Mouse (Mus musculus) limb, embryonic 14.5 days (tissue): ENCODE measurements around the gene Asb1. TPM values are rescaled to one million over a fixed set of nuclear protein-coding genes. Genes with fewer than 3 reads are reported as not detected.
A peak's percentile ranks its signal among the peaks of the same experiment; 100 is the strongest.

Experiments
- ATAC-seq: fragments of 200-750 bp; cut with Nextera tagmentation; 2 replicates; pipeline ENCODE4 v1.8.0; 2017; ENCODE audit warnings: low read depth, moderate number of reproducible peaks, moderate TSS enrichment; ENCODE audit not compliant: low FRiP score
- DNase-seq: peaks from one replicate; pipeline ENCODE4 v3.0.0-alpha.2; 2015; ENCODE audit warnings: low spot score
- H3K27ac ChIP-seq: fragments of 300-500 bp; sonication (generic); replicated peaks from 2 replicates; pipeline ENCODE4 v1.5.1; 2014; ENCODE audit warnings: low read depth, mild to moderate bottlenecking, low read length, moderate library complexity, mixed read lengths
- H3K27me3 ChIP-seq: fragments of 300-500 bp; sonication (generic); 2 replicates; pipeline ENCODE4 v1.6.1; 2014; ENCODE audit warnings: low read length, mixed read lengths; ENCODE audit not compliant: control insufficient read depth, insufficient read depth
- H3K36me3 ChIP-seq: fragments of 300-500 bp; sonication (generic); 2 replicates; pipeline ENCODE4 v1.6.1; 2014; ENCODE audit warnings: mild to moderate bottlenecking, low read length, moderate library complexity, mixed read lengths; ENCODE audit not compliant: control insufficient read depth, insufficient read depth
- H3K4me1 ChIP-seq: fragments of 300-500 bp; sonication (generic); 2 replicates; pipeline ENCODE4 v1.6.1; 2014; ENCODE audit warnings: antibody characterized with exemption, low read length, mixed read lengths; ENCODE audit not compliant: control insufficient read depth, insufficient read depth
- H3K4me2 ChIP-seq: fragments of 300-500 bp; sonication (generic); replicated peaks from 2 replicates; pipeline ENCODE4 v1.6.1; 2014; ENCODE audit warnings: low read depth, mild to moderate bottlenecking, low read length, moderate library complexity; ENCODE audit not compliant: severe bottlenecking
- H3K4me3 ChIP-seq: fragments of 300-500 bp; sonication (generic); replicated peaks from 2 replicates; pipeline ENCODE4 v1.5.1; 2014; ENCODE audit warnings: low read length
- H3K9ac ChIP-seq: fragments of 300-500 bp; sonication (generic); 2 replicates; pipeline ENCODE4 v1.6.1; 2014; ENCODE audit warnings: mild to moderate bottlenecking, low read depth, low read length, moderate library complexity; ENCODE audit not compliant: severe bottlenecking
- H3K9me3 ChIP-seq: fragments of 300-500 bp; sonication (generic); 2 replicates; pipeline ENCODE4 v1.6.1; 2016; ENCODE audit warnings: low read length; ENCODE audit not compliant: control insufficient read depth
- POLR2A ChIP-seq: fragments of 200-500 bp; IDR thresholded peaks from 2 replicates; pipeline ENCODE4 v1.8.0; 2012; ENCODE audit warnings: inconsistent platforms, mild to moderate bottlenecking, moderate library complexity, borderline replicate concordance; ENCODE audit not compliant: insufficient read depth, insufficient read length; ENCODE audit errors: extremely low read depth
- WGBS: fragments of 180-500 bp; shearing (Covaris S2); extraction: QIAGEN DNeasy Blood & Tissue Kit; methylation state at CpG from one replicate; pipeline ENCODE4 v1.1.7; 2014; 5-methylcytosine and 5-hydroxymethylcytosine counted together
- polyA plus RNA-seq, 2 experiments: library from polyadenylated mRNA; depleted of rRNA in 1 of 2; stranded (reverse) in 1 of 2; unstranded in 1 of 2; fragments of >200 nt; fragmentation: Nextera tagmentation in 1 of 2; extraction: Ambion mirVana in 1 of 2; gene quantifications; 2 replicates each; pipeline versions ENCODE4 v1.2.1 to v1.2.3; 2012 to 2014

Gene Asb1
- polyA plus RNA-seq, 2 experiments = 7.3 to 8.1 TPM

DNA sequence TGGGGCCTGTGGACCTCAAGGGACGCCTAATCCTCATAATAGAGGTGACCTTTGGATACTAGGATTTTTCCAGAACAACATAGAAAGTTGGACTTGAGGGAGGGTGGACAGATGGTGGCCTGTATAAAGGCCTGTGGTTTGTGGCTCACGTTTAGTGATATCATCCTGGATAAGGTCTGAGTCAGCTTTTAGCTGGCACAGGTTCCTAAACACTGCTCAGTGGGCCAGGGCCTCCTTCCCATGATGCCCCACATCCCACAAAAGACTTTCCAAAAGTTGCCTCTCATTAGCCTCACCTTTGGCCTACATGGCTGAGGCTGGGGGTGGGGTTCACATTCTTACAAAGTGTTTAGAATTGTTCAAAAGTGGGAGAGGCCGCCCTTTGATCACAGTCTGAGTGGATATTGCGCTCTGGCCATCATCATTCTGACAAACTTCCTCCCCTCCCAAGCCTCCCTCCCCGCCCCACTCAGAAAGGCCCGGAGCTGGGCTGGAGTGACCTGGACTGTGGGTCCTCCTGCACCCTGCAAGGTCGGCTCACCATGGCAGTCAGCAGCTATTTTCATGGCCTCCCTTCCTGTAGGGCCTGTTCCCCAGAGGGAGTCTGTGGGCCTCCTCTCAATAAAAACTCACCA is 37.7 kb downstream of the Asb1 start:
- H3K27me3 ChIP-seq = no peaks in the 10 kb centered on the region
- no peaks in the 10 kb centered on the region for H3K9me3 ChIP-seq
- WGBS = 70% methylated on average over 7 of the region's 7 CpGs
- peaks cover 9% of the 10 kb centered on the region for H3K4me1 ChIP-seq
- no peak overlapping the region for H3K27ac ChIP-seq
- no peak overlapping the region for H3K9ac ChIP-seq
- no peak for DNase-seq
- ATAC-seq = no peak
- H3K36me3 ChIP-seq = no peaks in the 10 kb centered on the region
- H3K4me2 ChIP-seq = no peak overlapping the region
- H3K4me3 ChIP-seq = no peak overlapping the region
- TF ChIP-seq POLR2A = no peak

- peaks cover 13% of the 10 kb centered on the region for H3K4me1 ChIP-seq
- no peak overlapping the region for H3K4me3 ChIP-seq
- H3K36me3 ChIP-seq = no peaks in the 10 kb centered on the region
- H3K27ac ChIP-seq = no peak overlapping the region
- DNase-seq (no peak), ATAC-seq (no peak)
- H3K4me2 ChIP-seq = no peak overlapping the region
- no peaks in the 10 kb centered on the region for H3K9me3 ChIP-seq
- no peak overlapping the region for H3K9ac ChIP-seq
- 89% methylated on average over 2 of the region's 2 CpGs for WGBS
- no peak for TF ChIP-seq POLR2A
- no peaks in the 10 kb centered on the region for H3K27me3 ChIP-seq
Measured at GRCm38 (mm10) chr1:91580503-91580902, 40.2 kb downstream of the Asb1 start.

DNA sequence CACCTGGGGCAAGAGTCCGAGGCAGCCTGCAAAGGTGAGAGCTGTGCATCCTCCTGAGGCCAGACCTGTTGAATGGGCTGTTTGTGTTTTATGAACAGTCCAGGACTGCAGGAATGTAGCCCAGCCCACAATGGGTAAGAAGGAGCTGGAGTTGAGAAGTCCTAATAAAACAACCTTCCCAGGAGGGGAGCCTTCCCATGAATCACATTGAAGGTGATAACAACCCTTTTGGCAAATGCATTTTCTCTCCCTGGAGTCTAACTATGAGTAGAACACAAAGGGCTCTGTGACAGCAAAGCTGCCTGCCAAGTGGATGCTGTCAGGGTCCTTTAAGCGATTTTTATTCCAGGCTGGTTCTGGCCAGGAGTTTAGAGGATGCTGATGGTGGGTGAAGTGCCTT is 40.9 kb downstream of the Asb1 start:
- WGBS = 48% methylated on average over 2 of the region's 2 CpGs
- Histone ChIP-seq H3K9ac (no peak overlapping the region), H3K4me1 (peaks cover 19% of the 10 kb centered on the region), H3K27ac (no peak overlapping the region), H3K4me3 (no peak overlapping the region), H3K4me2 (no peak overlapping the region), H3K27me3 (no peaks in the 10 kb centered on the region), H3K9me3 (no peaks in the 10 kb centered on the region), H3K36me3 (no peaks in the 10 kb centered on the region)
- TF ChIP-seq POLR2A = no peak
- ATAC-seq (no peak), DNase-seq (peak; percentile 33)

- Histone ChIP-seq H3K4me2 (no peak overlapping the region), H3K27me3 (no peaks in the 10 kb centered on the region), H3K36me3 (no peaks in the 10 kb centered on the region), H3K27ac (no peak overlapping the region), H3K9me3 (no peaks in the 10 kb centered on the region), H3K4me1 (peaks cover 21% of the 10 kb centered on the region), H3K4me3 (no peak overlapping the region), H3K9ac (no peak overlapping the region)
- peak; percentile 44; the same call in 1 of the 2 replicates for ATAC-seq
- TF ChIP-seq POLR2A = no peak
- 46% methylated on average over 16 of the region's 17 CpGs for WGBS
- DNase-seq = peak; percentile 28
Measured at GRCm38 (mm10) chr1:91584969-91585835, 44.9 kb downstream of the Asb1 start.

GRCm38 (mm10) chr1:91589738-91590137 is 49.4 kb downstream of the Asb1 start:
- Histone ChIP-seq H3K9ac (no peak overlapping the region), H3K4me2 (no peak overlapping the region), H3K9me3 (0 out of 2 replicates have a peak, but pooled peaks cover 3% of the 10 kb centered on the region), H3K27ac (no peak overlapping the region), H3K36me3 (no peaks in the 10 kb centered on the region), H3K27me3 (no peaks in the 10 kb centered on the region), H3K4me1 (peaks cover 15% of the 10 kb centered on the region), H3K4me3 (no peak overlapping the region)
- 53% methylated on average over 6 of the region's 6 CpGs for WGBS
- ATAC-seq (no peak), DNase-seq (no peak)
- no peak for TF ChIP-seq POLR2A
